Mouse (Mus musculus): ENCODE data around the gene Acox2. TPM values are rescaled to one million over a fixed set of nuclear protein-coding genes. Genes with fewer than 3 reads are reported as not detected.

Acox2 gene
- polyA plus RNA-seq, 1 experiment from 2014 or later, result not detected

GRCm38 (mm10) chr14:8244211-8244611, 14.9 kb downstream of the Acox2 start:
- no peak overlapping the region for H3K4me3 ChIP-seq
- H3K9me3 ChIP-seq, result no peaks in the 10 kb centered on the region
- no peak overlapping the region for H3K4me2 ChIP-seq (replicated peaks)
- H3K4me1 ChIP-seq, result no peaks in the 10 kb centered on the region
- H3K27ac ChIP-seq, result no peak overlapping the region
- 85% methylated on average over 5 of the region's 5 CpGs for WGBS
- H3K27me3 ChIP-seq (replicated peaks), result no peaks in the 10 kb centered on the region
- no peaks in the 10 kb centered on the region for H3K36me3 ChIP-seq
- ATAC-seq (ENCODE audit: low FRiP score, low read depth), result no peak
- H3K9ac ChIP-seq, result no peak overlapping the region

DNA sequence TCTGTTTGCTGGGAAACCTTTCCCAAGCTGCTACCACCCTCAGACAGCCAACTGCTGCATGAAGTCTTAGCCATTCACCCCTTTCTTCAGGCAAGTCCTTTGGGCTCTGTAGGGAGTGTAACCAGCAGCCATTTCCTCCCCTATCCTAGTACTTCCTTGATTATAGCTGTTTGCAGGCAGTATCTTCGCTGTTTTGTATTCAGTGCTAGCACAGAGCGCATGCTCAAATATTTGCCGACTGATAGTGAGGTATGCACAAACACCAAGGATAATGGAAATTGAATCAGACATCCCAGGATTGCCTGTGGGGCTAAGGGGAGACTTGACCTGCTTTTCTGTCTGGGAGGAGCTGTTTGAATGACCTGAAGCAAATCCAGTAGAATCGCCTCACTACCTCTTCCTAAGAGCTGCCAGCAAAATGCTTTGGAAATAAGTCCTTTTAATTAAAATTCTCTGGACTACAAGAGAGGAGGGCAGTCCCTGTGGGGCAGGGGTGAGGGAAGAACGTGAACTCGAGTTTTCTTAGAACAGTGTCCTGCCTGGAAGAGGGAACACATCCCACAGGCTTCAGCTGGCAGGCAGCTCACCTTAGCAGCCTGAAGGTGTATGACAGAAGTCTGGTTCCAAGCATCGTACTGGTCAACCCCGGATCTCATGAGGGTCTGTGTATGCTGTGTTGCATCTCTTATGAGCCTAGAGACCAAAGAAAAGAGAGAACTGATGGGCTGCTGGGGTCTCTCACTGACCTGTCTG, 15.8 kb downstream of the Acox2 start:
- Histone ChIP-seq H3K36me3 (no peaks in the 10 kb centered on the region), H3K9ac (no peak overlapping the region), H3K4me3 (no peak overlapping the region), H3K4me1 (no peaks in the 10 kb centered on the region), H3K27ac (no peak overlapping the region), H3K27me3 (replicated peaks) (no peaks in the 10 kb centered on the region), H3K9me3 (no peaks in the 10 kb centered on the region), H3K4me2 (replicated peaks) (no peak overlapping the region)
- 90% methylated on average over 8 of the region's 8 CpGs for WGBS
- ATAC-seq (ENCODE audit: low FRiP score, low read depth), result no peak

DNA sequence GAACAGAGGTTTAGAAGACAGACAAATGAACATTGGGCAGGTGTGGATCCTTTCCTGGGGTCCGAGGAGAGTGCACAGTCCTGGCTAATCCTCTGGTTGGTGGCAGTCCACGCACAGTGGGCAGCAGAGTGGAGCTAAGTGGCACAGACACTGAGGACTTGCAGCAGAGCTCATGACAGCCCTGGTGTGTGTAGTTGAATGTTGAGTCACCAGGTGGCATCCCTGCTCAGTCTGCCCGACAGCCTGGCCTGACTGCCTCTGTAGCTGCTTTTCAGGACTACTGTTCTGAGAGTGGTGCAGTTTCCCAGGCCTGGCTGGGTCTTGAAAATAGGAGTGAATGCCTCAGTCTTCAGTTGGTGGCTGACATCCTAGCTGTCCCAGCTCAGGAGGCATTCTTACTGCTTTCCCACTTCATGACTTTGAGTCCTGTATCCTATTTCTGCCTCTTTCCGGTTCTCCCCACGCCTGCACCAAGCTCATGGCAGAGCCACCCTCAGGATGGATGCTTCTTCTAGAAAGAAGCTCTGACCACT, 16.7 kb downstream of the Acox2 start:
- Histone ChIP-seq H3K36me3 (no peaks in the 10 kb centered on the region), H3K27me3 (replicated peaks) (no peaks in the 10 kb centered on the region), H3K9ac (no peak overlapping the region), H3K9me3 (no peaks in the 10 kb centered on the region), H3K27ac (no peak overlapping the region), H3K4me2 (replicated peaks) (no peak overlapping the region), H3K4me3 (no peak overlapping the region), H3K4me1 (no peaks in the 10 kb centered on the region)
- ATAC-seq (ENCODE audit: low FRiP score, low read depth), result no peak
- WGBS, result 59% methylated on average over 5 of the region's 5 CpGs

DNA sequence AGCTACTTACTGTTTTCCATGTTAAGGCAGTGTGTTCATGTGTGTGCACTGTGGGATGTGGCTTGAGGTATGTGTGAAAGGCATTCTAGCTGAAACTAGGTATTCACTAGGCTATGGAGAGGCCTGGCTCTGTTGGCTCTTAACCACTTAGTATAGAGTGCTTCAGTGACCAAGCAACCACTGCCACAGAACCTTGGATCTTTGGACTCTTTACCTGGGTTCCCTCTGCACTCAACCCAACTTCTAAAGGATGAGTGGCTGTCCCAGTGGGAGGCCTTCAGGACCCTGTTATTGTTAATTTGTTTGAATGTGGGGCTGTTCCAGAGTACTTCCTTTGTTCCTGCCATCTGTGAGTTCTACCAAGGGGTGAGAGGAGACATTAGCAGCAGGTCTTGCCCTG, 17.3 kb downstream of the Acox2 start:
- H3K4me2 ChIP-seq (replicated peaks), result no peak overlapping the region
- no peaks in the 10 kb centered on the region for H3K9me3 ChIP-seq

DNA sequence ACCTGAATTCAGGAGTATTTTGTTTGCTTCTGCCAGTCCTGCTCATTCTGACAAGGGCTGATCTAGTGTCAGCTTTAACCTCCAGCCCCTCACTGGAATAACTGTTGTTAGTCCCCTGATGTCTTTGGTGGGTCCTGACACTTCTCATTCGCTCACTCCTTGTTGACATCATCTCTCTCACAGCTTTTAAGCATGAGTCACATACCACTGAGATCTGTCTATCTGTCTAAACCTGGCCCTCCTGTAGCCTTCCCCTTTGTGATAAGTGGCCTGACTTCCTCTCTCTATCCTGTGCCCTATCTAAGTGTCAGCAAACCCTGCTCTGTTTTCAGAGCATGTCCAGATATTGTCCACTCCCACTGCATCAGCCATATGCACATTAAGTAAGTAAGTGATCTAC, 25.9 kb downstream of the Acox2 start:
- no peak for ATAC-seq (ENCODE audit: low FRiP score, low read depth)
- H3K9ac ChIP-seq, result no peak overlapping the region
- no peak overlapping the region for H3K4me2 ChIP-seq (replicated peaks)
- H3K27ac ChIP-seq, result no peak overlapping the region
- 82% methylated on average over 1 of the region's 1 CpGs for WGBS
- no peak overlapping the region for H3K4me3 ChIP-seq
- H3K27me3 ChIP-seq (replicated peaks), result no peaks in the 10 kb centered on the region
- no peaks in the 10 kb centered on the region for H3K4me1 ChIP-seq
- H3K9me3 ChIP-seq, result no peaks in the 10 kb centered on the region
- no peaks in the 10 kb centered on the region for H3K36me3 ChIP-seq

More for the DNA sequence above, 17.3 kb downstream of the Acox2 start:
- Histone ChIP-seq H3K27me3 (replicated peaks) (no peaks in the 10 kb centered on the region), H3K27ac (no peak overlapping the region), H3K4me3 (no peak overlapping the region), H3K9ac (no peak overlapping the region), H3K36me3 (no peaks in the 10 kb centered on the region), H3K4me1 (no peaks in the 10 kb centered on the region)
- ATAC-seq (ENCODE audit: low FRiP score, low read depth), result no peak

DNA sequence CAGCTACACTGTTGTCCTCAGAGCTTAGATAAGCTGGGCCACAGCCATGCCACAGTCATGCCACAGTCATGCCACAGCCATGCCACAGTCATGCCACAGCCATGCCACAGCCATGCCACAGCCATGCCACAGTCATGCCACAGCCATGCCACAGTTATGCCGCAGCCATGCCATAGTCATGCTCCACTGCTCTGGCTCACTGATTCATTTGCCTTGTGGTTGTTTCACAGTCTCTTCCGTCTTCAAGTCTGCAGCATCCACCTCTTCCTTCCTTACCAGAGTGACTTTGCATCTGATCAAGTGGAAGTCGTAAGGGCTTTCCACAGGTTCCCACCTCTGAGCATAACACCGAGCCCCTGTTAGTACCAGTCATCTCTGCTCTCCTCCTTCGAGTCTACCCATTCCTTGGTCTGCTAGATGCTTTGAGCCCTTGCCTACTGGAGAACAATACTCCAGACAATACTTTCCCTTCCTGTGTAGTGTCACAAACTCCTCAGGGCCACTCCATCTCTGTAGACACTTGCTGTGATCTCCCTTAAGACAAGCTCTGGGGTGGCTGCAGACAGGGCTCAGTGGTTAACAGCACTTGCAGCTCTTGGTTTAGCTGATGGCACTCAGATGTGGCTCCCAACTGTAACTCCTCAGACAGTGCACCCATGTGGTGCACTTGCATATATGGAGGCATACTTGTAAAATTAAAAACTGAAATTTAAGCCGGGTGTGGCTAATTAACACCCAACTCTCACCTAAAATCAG, 26.8 kb downstream of the Acox2 start:
- Histone ChIP-seq H3K4me1 (no peaks in the 10 kb centered on the region), H3K27me3 (replicated peaks) (no peaks in the 10 kb centered on the region), H3K36me3 (no peaks in the 10 kb centered on the region), H3K4me2 (replicated peaks) (no peak overlapping the region), H3K9me3 (no peaks in the 10 kb centered on the region), H3K4me3 (no peak overlapping the region), H3K27ac (no peak overlapping the region), H3K9ac (no peak overlapping the region)
- WGBS, result 89% methylated on average over 6 of the region's 6 CpGs
- no peak for ATAC-seq (ENCODE audit: low FRiP score, low read depth)

DNA sequence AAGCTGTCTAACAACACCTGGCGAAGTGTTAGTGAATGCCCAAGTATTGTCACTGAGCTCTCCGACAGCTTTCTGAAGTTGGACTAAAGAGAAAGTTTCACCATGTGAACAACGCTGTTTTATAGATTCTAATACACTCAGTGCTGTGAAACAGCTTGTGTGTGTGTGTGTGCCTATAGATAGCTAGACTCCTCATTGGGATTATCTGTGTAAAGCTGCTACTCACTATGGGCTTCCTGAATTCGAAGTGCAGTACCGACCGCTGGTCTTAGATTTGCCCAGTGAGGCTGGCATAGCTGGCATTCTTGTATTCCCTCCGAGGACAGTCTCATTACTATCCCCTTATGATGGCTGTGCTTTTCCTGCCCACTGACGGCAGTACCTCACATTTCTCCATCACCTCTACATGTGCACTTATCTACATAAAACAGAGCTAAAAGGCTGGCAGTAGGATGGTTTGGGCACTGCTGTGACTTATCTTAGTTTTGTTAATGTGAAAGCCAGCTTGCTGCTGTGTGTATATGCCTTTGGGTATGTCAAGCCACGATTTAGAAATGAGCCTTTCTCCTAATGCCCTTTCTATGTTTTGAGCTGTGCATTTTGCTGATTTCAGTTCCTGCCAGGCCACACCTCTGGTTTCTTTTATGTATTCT, 29.7 kb downstream of the Acox2 start:
- Histone ChIP-seq H3K4me2 (replicated peaks) (no peak overlapping the region), H3K4me3 (no peak overlapping the region), H3K36me3 (no peaks in the 10 kb centered on the region), H3K9me3 (no peaks in the 10 kb centered on the region), H3K27me3 (replicated peaks) (no peaks in the 10 kb centered on the region), H3K27ac (no peak overlapping the region), H3K4me1 (no peaks in the 10 kb centered on the region), H3K9ac (no peak overlapping the region)
- WGBS, result 87% methylated on average over 9 of the region's 9 CpGs
- ATAC-seq (ENCODE audit: low FRiP score, low read depth), result no peak

DNA sequence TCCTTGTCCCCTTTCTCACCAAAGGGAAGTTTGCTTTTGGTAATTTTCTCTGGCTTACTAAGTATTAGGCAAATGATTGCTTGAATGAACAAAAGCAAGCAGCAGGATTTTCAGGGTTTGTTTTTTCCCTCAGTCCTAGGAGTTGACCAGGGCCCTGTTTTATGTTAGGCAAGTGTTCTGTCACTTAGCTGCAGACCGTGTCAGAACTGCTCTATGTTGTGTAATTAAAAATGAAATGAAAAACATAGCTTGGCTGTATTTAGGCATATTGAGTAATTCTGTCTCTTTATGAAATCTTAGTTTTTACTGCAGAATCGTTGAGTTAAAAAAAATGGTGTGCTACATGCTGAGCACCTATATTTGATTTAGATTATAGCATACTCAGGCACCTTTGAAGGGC, 34.3 kb downstream of the Acox2 start:
- H3K4me2 ChIP-seq (replicated peaks), result no peak overlapping the region
- H3K9ac ChIP-seq, result no peak overlapping the region
- H3K9me3 ChIP-seq, result no peaks in the 10 kb centered on the region
- H3K36me3 ChIP-seq, result peaks cover 5% of the 10 kb centered on the region; the same call in 1 of the 2 replicates
- 86% methylated on average over 2 of the region's 2 CpGs for WGBS
- peaks cover under 1% of the 10 kb centered on the region; the same call in 1 of the 2 replicates for H3K4me1 ChIP-seq
- no peaks in the 10 kb centered on the region for H3K27me3 ChIP-seq (replicated peaks)
- no peak for ATAC-seq (ENCODE audit: low FRiP score, low read depth)
- H3K4me3 ChIP-seq, result no peak overlapping the region
- no peak overlapping the region for H3K27ac ChIP-seq

GRCm38 (mm10) chr14:8223506-8224293, 35.5 kb downstream of the Acox2 start:
- H3K4me2 ChIP-seq (replicated peaks), result no peak overlapping the region
- peaks cover 8% of the 10 kb centered on the region for H3K4me1 ChIP-seq
- peaks cover 5% of the 10 kb centered on the region; the same call in 1 of the 2 replicates for H3K36me3 ChIP-seq
- no peaks in the 10 kb centered on the region for H3K27me3 ChIP-seq (replicated peaks)
- H3K4me3 ChIP-seq, result no peak overlapping the region
- no peak overlapping the region for H3K27ac ChIP-seq
- WGBS, result 89% methylated on average over 10 of the region's 10 CpGs
- no peak for ATAC-seq (ENCODE audit: low FRiP score, low read depth)
- no peak overlapping the region for H3K9ac ChIP-seq
- H3K9me3 ChIP-seq, result no peaks in the 10 kb centered on the region

DNA sequence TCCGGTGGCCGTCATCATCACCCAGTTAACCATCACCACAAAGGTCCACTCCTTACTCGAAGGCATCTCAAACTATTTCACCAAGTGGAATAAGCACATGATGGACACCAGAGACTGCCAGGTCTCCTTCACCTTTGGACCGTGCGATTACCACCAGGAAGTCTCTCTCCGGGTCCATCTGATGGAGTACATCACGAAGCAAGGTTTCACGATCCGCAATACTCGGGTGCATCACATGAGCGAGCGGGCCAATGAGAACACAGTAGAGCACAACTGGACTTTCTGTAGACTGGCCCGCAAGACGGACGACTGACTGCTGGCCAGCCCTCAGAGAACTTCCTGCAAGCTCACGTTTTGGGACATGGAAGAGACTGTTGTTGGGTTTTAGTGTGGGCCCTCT, 36.6 kb downstream of the Acox2 start:
- H3K9ac ChIP-seq, result no peak overlapping the region
- H3K36me3 ChIP-seq, result peaks cover 5% of the 10 kb centered on the region; the same call in 1 of the 2 replicates
- H3K4me1 ChIP-seq, result peaks cover 13% of the 10 kb centered on the region
- H3K4me2 ChIP-seq (replicated peaks), result no peak overlapping the region
- H3K4me3 ChIP-seq, result no peak overlapping the region
- H3K27ac ChIP-seq, result no peak overlapping the region
- WGBS, result 94% methylated on average over 16 of the region's 16 CpGs
- no peaks in the 10 kb centered on the region for H3K9me3 ChIP-seq
- H3K27me3 ChIP-seq (replicated peaks), result no peaks in the 10 kb centered on the region
- no peak for ATAC-seq (ENCODE audit: low FRiP score, low read depth)

DNA sequence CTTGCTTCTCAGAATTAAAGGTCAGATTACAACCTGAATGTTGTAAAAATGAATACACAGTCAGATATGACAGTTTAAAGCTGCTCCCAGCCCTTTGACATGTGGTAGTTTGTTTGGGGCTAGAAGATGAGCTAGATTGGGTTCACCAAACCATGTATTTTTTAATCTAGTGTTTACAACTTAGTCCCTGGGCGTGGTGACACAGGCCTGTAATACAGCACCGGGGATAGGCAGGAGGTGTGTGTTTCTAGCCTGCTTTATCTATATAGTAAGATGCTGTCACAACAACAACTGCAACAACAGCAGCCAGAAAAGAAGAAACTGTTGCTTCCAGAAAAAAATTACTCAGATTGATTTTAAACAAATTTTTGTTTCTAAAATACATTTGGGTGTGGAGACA, 38.2 kb downstream of the Acox2 start:
- peaks cover 5% of the 10 kb centered on the region; the same call in 1 of the 2 replicates for H3K36me3 ChIP-seq
- H3K4me1 ChIP-seq, result peaks cover 13% of the 10 kb centered on the region
- peaks cover 3% of the 10 kb centered on the region; the same call in 1 of the 2 replicates for H3K27me3 ChIP-seq (replicated peaks)
- WGBS, result 96% methylated on average over 2 of the region's 2 CpGs
- no peak for ATAC-seq (ENCODE audit: low FRiP score, low read depth)
- H3K4me3 ChIP-seq, result no peak overlapping the region
- H3K9ac ChIP-seq, result no peak overlapping the region
- no peak overlapping the region for H3K27ac ChIP-seq
- no peak overlapping the region for H3K4me2 ChIP-seq (replicated peaks)
- no peaks in the 10 kb centered on the region for H3K9me3 ChIP-seq

Data from neural tube, embryonic 12.5 days (tissue).